Mouse (Mus musculus): ENCODE data around the gene Gata5. TPM values are rescaled to one million over a fixed set of nuclear protein-coding genes. Genes with fewer than 3 reads are reported as not detected.
A peak's percentile ranks its signal among the peaks of the same experiment; 100 is the strongest.

The Gata5 gene
- polyA plus RNA-seq, 1 experiment: 1.2 TPM

DNA sequence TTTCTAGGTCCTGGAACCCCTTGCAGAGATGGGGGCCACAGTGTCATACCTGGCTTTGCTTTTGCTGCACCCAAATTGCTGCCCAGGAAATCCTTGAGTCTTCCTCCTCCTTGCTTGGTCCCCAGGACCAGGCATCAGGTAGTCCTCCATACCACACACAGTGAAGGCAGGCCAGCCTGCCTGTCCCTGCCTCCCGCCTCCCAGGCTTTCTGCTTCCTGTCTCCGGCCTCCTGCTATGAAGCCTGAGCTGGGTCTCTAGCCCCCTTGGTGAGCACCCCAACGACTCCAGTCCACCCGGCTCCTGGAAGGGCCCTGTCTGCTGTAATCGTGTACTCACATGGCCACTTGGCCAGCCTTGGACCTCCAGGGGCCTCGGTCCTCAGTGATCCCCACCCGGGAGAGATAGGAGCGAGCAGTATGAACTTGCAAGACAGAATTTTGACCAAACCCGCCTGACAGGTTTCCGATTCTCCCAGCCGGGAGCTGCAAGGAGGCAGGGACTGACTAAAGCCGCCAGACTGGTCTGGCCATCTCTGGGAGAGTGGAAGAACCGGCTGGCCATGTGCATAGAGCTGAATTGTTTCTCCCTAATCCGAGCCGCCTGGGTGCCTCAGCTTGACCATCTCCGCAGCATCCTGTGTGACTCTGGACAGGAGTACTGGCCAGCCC, 44.9 kb downstream of the Gata5 start, which contains the start of gene Rbbp8nl:
Gene Rbbp8nl, minus strand, starts transcription at position 440 of the 669 bp plus-strand sequence.
- Histone ChIP-seq H3K36me3 (ENCODE audit: control insufficient read depth, insufficient read depth, low read length) (no peaks in the 10 kb centered on the region), H3K27ac (ENCODE audit: insufficient read depth, low read depth, low read length) (peak within 1 kb of the TSS; percentile 69), H3K4me3 (ENCODE audit: insufficient read depth, low read depth, low read length) (no peak within 1 kb of the TSS), H3K27me3 (replicated peaks; ENCODE audit: control insufficient read depth, insufficient read depth, low read length) (no peaks in the 10 kb centered on the region), H3K4me1 (ENCODE audit: control insufficient read depth, insufficient read depth, low read length) (no peaks in the 10 kb centered on the region)
- TF ChIP-seq POLR2A (IDR thresholded peaks at IDR 0.05; ENCODE audit: low read depth, low read length) (no peak), CTCF (conservative IDR thresholded peaks at IDR 0.05; ENCODE audit: insufficient read depth, insufficient read length, low read depth, low read length) (no peak)
- DNase-seq: peak; percentile 76
- WGBS: 44% methylated on average over 16 of the region's 16 CpGs

DNA sequence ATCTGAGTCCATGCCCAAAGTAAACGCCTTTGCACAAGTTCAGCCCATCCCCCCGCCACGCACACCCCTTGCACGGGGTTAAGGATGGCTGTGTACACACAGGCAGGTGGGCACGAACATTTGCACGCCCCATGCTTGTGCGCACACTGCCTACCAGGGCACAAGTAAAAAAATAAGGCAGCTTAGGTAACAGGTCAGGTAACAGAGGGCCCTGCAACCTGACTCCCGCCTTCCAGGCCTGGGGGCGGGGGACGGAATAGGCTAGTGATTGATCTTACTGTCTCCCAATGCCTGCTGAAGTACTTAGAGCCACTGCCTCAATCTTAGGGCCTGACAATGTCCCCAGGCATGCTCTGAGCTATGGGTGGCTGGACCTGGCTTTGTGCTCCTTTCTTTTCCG, 45.5 kb downstream of the Gata5 start:
- Histone ChIP-seq H3K4me3 (ENCODE audit: insufficient read depth, low read depth, low read length) (no peak overlapping the region), H3K4me1 (ENCODE audit: control insufficient read depth, insufficient read depth, low read length) (no peaks in the 10 kb centered on the region), H3K27me3 (replicated peaks; ENCODE audit: control insufficient read depth, insufficient read depth, low read length) (no peaks in the 10 kb centered on the region), H3K36me3 (ENCODE audit: control insufficient read depth, insufficient read depth, low read length) (no peaks in the 10 kb centered on the region), H3K27ac (ENCODE audit: insufficient read depth, low read depth, low read length) (peak overlapping the region; percentile 56)
- WGBS: 51% methylated on average over 11 of the region's 11 CpGs
- no peak for DNase-seq
- TF ChIP-seq POLR2A (IDR thresholded peaks at IDR 0.05; ENCODE audit: low read depth, low read length) (no peak), CTCF (conservative IDR thresholded peaks at IDR 0.05; ENCODE audit: insufficient read depth, insufficient read length, low read depth, low read length) (no peak)

- peaks cover 3% of the 10 kb centered on the region; the same call in 1 of the 2 replicates for H3K4me1 ChIP-seq (ENCODE audit: control insufficient read depth, insufficient read depth, low read length)
- no peaks in the 10 kb centered on the region for H3K36me3 ChIP-seq (ENCODE audit: control insufficient read depth, insufficient read depth, low read length)
- no peak overlapping the region for H3K4me3 ChIP-seq (ENCODE audit: insufficient read depth, low read depth, low read length)
- TF ChIP-seq POLR2A (IDR thresholded peaks at IDR 0.05; ENCODE audit: low read depth, low read length): no peak
- no peak for TF ChIP-seq CTCF (conservative IDR thresholded peaks at IDR 0.05; ENCODE audit: insufficient read depth, insufficient read length, low read depth, low read length)
- H3K27ac ChIP-seq (ENCODE audit: insufficient read depth, low read depth, low read length): no peak overlapping the region
- WGBS: 89% methylated on average over 8 of the region's 8 CpGs
- no peaks in the 10 kb centered on the region for H3K27me3 ChIP-seq (replicated peaks; ENCODE audit: control insufficient read depth, insufficient read depth, low read length)
- DNase-seq: no peak
These were observed 55.2 kb downstream of the Gata5 start for GRCm38 (mm10) chr2:180279321-180279720.

DNA sequence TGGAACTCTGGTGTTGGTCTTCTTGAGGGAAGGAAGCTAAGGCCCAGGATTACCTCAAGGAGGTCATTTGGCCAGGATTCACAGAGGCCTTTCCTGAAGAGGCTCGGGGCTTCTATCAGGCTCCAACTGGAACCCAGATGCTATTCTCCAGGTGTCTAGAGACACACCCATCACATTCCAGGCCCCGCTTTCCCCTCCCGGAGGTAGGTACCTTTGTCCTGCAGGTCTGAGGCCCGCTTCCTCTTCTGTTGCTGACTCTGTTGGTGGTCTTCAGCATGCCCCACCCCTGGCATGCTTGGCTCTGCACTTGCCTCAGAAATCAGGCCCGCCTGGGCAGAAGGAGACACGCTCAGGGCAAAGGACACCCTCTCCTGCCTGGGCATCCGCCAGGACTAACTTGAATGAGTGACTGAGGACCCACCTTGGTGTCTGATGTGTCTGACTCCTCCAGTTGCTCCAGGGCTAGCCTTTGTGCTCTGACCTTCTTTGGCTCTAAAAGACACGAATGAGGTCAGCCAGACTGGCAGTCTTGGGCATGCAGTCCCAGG, 56.7 kb downstream of the Gata5 start:
- H3K36me3 ChIP-seq (ENCODE audit: control insufficient read depth, insufficient read depth, low read length): no peaks in the 10 kb centered on the region
- 54% methylated on average over 8 of the region's 8 CpGs for WGBS
- peaks cover 8% of the 10 kb centered on the region; the same call in 1 of the 2 replicates for H3K4me1 ChIP-seq (ENCODE audit: control insufficient read depth, insufficient read depth, low read length)
- no peak for TF ChIP-seq CTCF (conservative IDR thresholded peaks at IDR 0.05; ENCODE audit: insufficient read depth, insufficient read length, low read depth, low read length)
- DNase-seq: peak; percentile 31
- no peak overlapping the region for H3K27ac ChIP-seq (ENCODE audit: insufficient read depth, low read depth, low read length)
- no peaks in the 10 kb centered on the region for H3K27me3 ChIP-seq (replicated peaks; ENCODE audit: control insufficient read depth, insufficient read depth, low read length)
- H3K4me3 ChIP-seq (ENCODE audit: insufficient read depth, low read depth, low read length): no peak overlapping the region

DNA sequence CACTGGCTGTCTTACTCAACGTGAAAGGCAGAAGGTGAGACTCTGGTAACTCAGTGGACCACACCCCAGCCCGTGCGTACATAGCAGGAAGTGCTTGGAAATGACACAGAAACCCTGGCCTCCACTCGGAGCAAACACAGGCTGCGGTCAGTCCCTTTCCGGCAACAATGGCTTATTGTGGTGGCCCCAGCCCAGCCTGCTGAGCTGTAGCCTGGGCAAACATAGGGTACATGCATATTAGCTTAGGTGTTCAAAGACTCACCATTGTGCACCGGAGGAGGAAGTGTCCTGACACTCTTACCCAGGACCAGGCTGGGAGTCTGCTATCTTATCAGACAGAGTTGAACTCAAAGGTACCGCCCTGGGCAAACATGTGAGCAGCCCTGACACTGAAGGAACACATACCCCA, 57.6 kb downstream of the Gata5 start:
- no peak for DNase-seq
- Histone ChIP-seq H3K4me1 (ENCODE audit: control insufficient read depth, insufficient read depth, low read length) (peaks cover 12% of the 10 kb centered on the region; the same call in 1 of the 2 replicates), H3K27ac (ENCODE audit: insufficient read depth, low read depth, low read length) (no peak overlapping the region), H3K4me3 (ENCODE audit: insufficient read depth, low read depth, low read length) (no peak overlapping the region), H3K27me3 (replicated peaks; ENCODE audit: control insufficient read depth, insufficient read depth, low read length) (no peaks in the 10 kb centered on the region), H3K36me3 (ENCODE audit: control insufficient read depth, insufficient read depth, low read length) (no peaks in the 10 kb centered on the region)
- TF ChIP-seq CTCF (conservative IDR thresholded peaks at IDR 0.05; ENCODE audit: insufficient read depth, insufficient read length, low read depth, low read length): no peak
- TF ChIP-seq POLR2A (IDR thresholded peaks at IDR 0.05; ENCODE audit: low read depth, low read length): no peak
- 74% methylated on average over 8 of the region's 8 CpGs for WGBS

- H3K27ac ChIP-seq (ENCODE audit: insufficient read depth, low read depth, low read length): no peak overlapping the region
These were observed 58.1 kb downstream of the Gata5 start for GRCm38 (mm10) chr2:180276385-180276784.

GRCm38 (mm10) chr2:180275836-180276235, 58.7 kb downstream of the Gata5 start:
- peaks cover 12% of the 10 kb centered on the region; the same call in 1 of the 2 replicates for H3K4me1 ChIP-seq (ENCODE audit: control insufficient read depth, insufficient read depth, low read length)
- no peaks in the 10 kb centered on the region for H3K27me3 ChIP-seq (replicated peaks; ENCODE audit: control insufficient read depth, insufficient read depth, low read length)
- DNase-seq: peak; percentile 85
- H3K36me3 ChIP-seq (ENCODE audit: control insufficient read depth, insufficient read depth, low read length): no peaks in the 10 kb centered on the region
- H3K27ac ChIP-seq (ENCODE audit: insufficient read depth, low read depth, low read length): no peak overlapping the region
- 0% methylated on average over 8 of the region's 8 CpGs for WGBS
- TF ChIP-seq POLR2A (IDR thresholded peaks at IDR 0.05; ENCODE audit: low read depth, low read length) (no peak), CTCF (conservative IDR thresholded peaks at IDR 0.05; ENCODE audit: insufficient read depth, insufficient read length, low read depth, low read length) (peak; percentile 86)
- H3K4me3 ChIP-seq (ENCODE audit: insufficient read depth, low read depth, low read length): no peak overlapping the region

More at GRCm38 (mm10) chr2:180276385-180276784, 58.1 kb downstream of the Gata5 start:
- no peak for DNase-seq
- Histone ChIP-seq H3K4me1 (ENCODE audit: control insufficient read depth, insufficient read depth, low read length) (peaks cover 12% of the 10 kb centered on the region; the same call in 1 of the 2 replicates), H3K4me3 (ENCODE audit: insufficient read depth, low read depth, low read length) (no peak overlapping the region), H3K36me3 (ENCODE audit: control insufficient read depth, insufficient read depth, low read length) (no peaks in the 10 kb centered on the region), H3K27me3 (replicated peaks; ENCODE audit: control insufficient read depth, insufficient read depth, low read length) (no peaks in the 10 kb centered on the region)
- WGBS: 51% methylated on average over 4 of the region's 4 CpGs
- no peak for TF ChIP-seq POLR2A (IDR thresholded peaks at IDR 0.05; ENCODE audit: low read depth, low read length)
- TF ChIP-seq CTCF (conservative IDR thresholded peaks at IDR 0.05; ENCODE audit: insufficient read depth, insufficient read length, low read depth, low read length): no peak

Other genes with a start within 250 kb of the Gata5 start
- 0.08 and 0.17 TPM in 2 replicates for gene Hrh3, start 230.2 kb downstream of the Gata5 start, polyA plus RNA-seq (2012; rRNA removed)
- gene Osbpl2, start 215.4 kb downstream of the Gata5 start, polyA plus RNA-seq (2012; rRNA removed): 30.3 and 33.8 TPM in 2 replicates
- 80.0 and 95.3 TPM in 2 replicates for gene Adrm1, start 163.2 kb downstream of the Gata5 start, polyA plus RNA-seq (2012; rRNA removed)
- 83.3 and 97.8 TPM in 2 replicates for gene Lama5, start 108.8 kb downstream of the Gata5 start, polyA plus RNA-seq (2012; rRNA removed)
- 2,294 and 2,331 TPM in 2 replicates for gene Rps21, start 77.3 kb downstream of the Gata5 start, polyA plus RNA-seq (2012; rRNA removed)
- gene Cables2, start 61.2 kb downstream of the Gata5 start, polyA plus RNA-seq (2012; rRNA removed): 18.2 TPM in 2 replicates
- 0.49 and 0.50 TPM in 2 replicates for gene Rbbp8nl, start 44.8 kb downstream of the Gata5 start, polyA plus RNA-seq (2012; rRNA removed)
- gene Slco4a1, start 121.5 kb upstream of the Gata5 start, polyA plus RNA-seq (2012; rRNA removed): 49.4 and 64.7 TPM in 2 replicates
- not detected in 2 replicates for gene Ntsr1, start 165.3 kb upstream of the Gata5 start, polyA plus RNA-seq (2012; rRNA removed)
- 13.6 and 14.4 TPM in 2 replicates for gene Mrgbp, start 246.6 kb upstream of the Gata5 start, polyA plus RNA-seq (2012; rRNA removed)

Measured in kidney, adult 2 months (tissue).